Mouse (Mus musculus) limb, embryonic 14.5 days (tissue): ENCODE measurements around the gene Cnot10. TPM values are rescaled to one million over a fixed set of nuclear protein-coding genes. Genes with fewer than 3 reads are reported as not detected.

Experiments used
- ATAC-seq: fragments of 200-750 bp; cut with Nextera tagmentation; 2 replicates; pipeline ENCODE4 v1.8.0; 2017; ENCODE audit warnings: low read depth, moderate number of reproducible peaks, moderate TSS enrichment; ENCODE audit not compliant: low FRiP score
- DNase-seq: peaks from one replicate; pipeline ENCODE4 v3.0.0-alpha.2; 2015; ENCODE audit warnings: low spot score
- H3K27ac ChIP-seq: fragments of 300-500 bp; sonication (generic); replicated peaks from 2 replicates; pipeline ENCODE4 v1.5.1; 2014; ENCODE audit warnings: low read depth, mild to moderate bottlenecking, low read length, moderate library complexity, mixed read lengths
- H3K27me3 ChIP-seq: fragments of 300-500 bp; sonication (generic); 2 replicates; pipeline ENCODE4 v1.6.1; 2014; ENCODE audit warnings: low read length, mixed read lengths; ENCODE audit not compliant: control insufficient read depth, insufficient read depth
- H3K36me3 ChIP-seq: fragments of 300-500 bp; sonication (generic); 2 replicates; pipeline ENCODE4 v1.6.1; 2014; ENCODE audit warnings: mild to moderate bottlenecking, low read length, moderate library complexity, mixed read lengths; ENCODE audit not compliant: control insufficient read depth, insufficient read depth
- H3K4me1 ChIP-seq: fragments of 300-500 bp; sonication (generic); 2 replicates; pipeline ENCODE4 v1.6.1; 2014; ENCODE audit warnings: antibody characterized with exemption, low read length, mixed read lengths; ENCODE audit not compliant: control insufficient read depth, insufficient read depth
- H3K4me2 ChIP-seq: fragments of 300-500 bp; sonication (generic); replicated peaks from 2 replicates; pipeline ENCODE4 v1.6.1; 2014; ENCODE audit warnings: low read depth, mild to moderate bottlenecking, low read length, moderate library complexity; ENCODE audit not compliant: severe bottlenecking
- H3K4me3 ChIP-seq: fragments of 300-500 bp; sonication (generic); replicated peaks from 2 replicates; pipeline ENCODE4 v1.5.1; 2014; ENCODE audit warnings: low read length
- H3K9ac ChIP-seq: fragments of 300-500 bp; sonication (generic); 2 replicates; pipeline ENCODE4 v1.6.1; 2014; ENCODE audit warnings: mild to moderate bottlenecking, low read depth, low read length, moderate library complexity; ENCODE audit not compliant: severe bottlenecking
- H3K9me3 ChIP-seq: fragments of 300-500 bp; sonication (generic); 2 replicates; pipeline ENCODE4 v1.6.1; 2016; ENCODE audit warnings: low read length; ENCODE audit not compliant: control insufficient read depth
- POLR2A ChIP-seq: fragments of 200-500 bp; IDR thresholded peaks from 2 replicates; pipeline ENCODE4 v1.8.0; 2012; ENCODE audit warnings: inconsistent platforms, mild to moderate bottlenecking, moderate library complexity, borderline replicate concordance; ENCODE audit not compliant: insufficient read depth, insufficient read length; ENCODE audit errors: extremely low read depth
- WGBS: fragments of 180-500 bp; shearing (Covaris S2); extraction: QIAGEN DNeasy Blood & Tissue Kit; methylation state at CpG from one replicate; pipeline ENCODE4 v1.1.7; 2014; 5-methylcytosine and 5-hydroxymethylcytosine counted together
- polyA plus RNA-seq, 2 experiments: library from polyadenylated mRNA; depleted of rRNA in 1 of 2; stranded (reverse) in 1 of 2; unstranded in 1 of 2; fragments of >200 nt; fragmentation: Nextera tagmentation in 1 of 2; extraction: Ambion mirVana in 1 of 2; gene quantifications; 2 replicates each; pipeline versions ENCODE4 v1.2.1 to v1.2.3; 2012 to 2014

The Cnot10 gene
- polyA plus RNA-seq, 2 experiments: 66.8 to 104 TPM

DNA sequence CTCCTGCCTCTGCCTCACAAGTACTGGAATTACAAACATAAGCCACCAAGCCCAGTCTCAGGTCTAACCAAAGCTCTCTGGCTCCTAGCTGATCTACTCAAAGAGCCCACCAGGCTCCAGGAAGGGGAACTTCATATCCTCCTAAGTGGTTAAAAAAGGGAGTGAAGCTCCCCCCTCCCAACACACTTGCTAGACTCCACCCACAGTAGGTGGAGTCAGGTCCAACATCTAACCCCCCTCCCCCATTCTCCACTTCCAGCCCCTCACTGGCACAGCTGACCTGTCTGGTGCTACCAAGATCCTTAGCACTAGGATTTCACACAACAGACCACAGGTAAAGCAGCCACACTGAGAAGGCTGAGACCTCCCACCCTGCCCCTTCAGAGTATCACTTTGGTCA lies 86.2 kb downstream of the Cnot10 start:
- no peak overlapping the region for H3K4me2 ChIP-seq
- no peak overlapping the region for H3K4me3 ChIP-seq
- no peaks in the 10 kb centered on the region for H3K9me3 ChIP-seq
- no peak for TF ChIP-seq POLR2A
- no peak overlapping the region for H3K9ac ChIP-seq
- no peaks in the 10 kb centered on the region for H3K36me3 ChIP-seq
- DNase-seq (no peak), ATAC-seq (no peak)
- H3K27me3 ChIP-seq: no peaks in the 10 kb centered on the region
- H3K4me1 ChIP-seq: peaks cover 7% of the 10 kb centered on the region
- H3K27ac ChIP-seq: no peak overlapping the region

DNA sequence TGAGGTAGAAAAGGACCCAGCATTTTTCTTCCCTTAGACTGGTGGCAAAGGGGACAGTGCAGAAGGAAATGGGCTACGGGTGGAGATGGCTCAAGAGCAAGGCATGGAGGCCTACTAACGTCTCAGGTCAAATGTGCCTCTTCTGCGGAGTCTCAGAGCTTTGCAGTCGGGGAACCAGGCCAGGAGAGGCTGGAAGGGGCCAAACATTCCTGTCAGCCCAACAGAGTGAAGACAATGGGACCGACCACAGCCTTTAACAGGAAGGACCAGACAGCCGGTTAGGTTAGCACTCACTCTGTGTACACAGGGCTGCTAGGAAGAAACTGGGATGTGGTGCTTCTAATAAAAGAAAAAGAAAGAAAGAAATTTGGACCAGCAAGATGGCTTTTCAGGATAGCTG lies 90.0 kb downstream of the Cnot10 start:
- no peaks in the 10 kb centered on the region for H3K27me3 ChIP-seq
- H3K4me1 ChIP-seq: peaks cover 13% of the 10 kb centered on the region
- H3K4me3 ChIP-seq: no peak overlapping the region
- WGBS: 40% methylated on average over 6 of the region's 6 CpGs
- H3K4me2 ChIP-seq: no peak overlapping the region
- H3K9ac ChIP-seq: no peak overlapping the region
- ATAC-seq (no peak), DNase-seq (no peak)
- no peaks in the 10 kb centered on the region for H3K36me3 ChIP-seq
- no peak for TF ChIP-seq POLR2A
- no peak overlapping the region for H3K27ac ChIP-seq
- no peaks in the 10 kb centered on the region for H3K9me3 ChIP-seq

GRCm38 (mm10) chr9:114549117-114549516 lies 90.9 kb downstream of the Cnot10 start:
- ATAC-seq (no peak), DNase-seq (no peak)
- Histone ChIP-seq H3K9me3 (no peaks in the 10 kb centered on the region), H3K27me3 (no peaks in the 10 kb centered on the region), H3K4me3 (no peak overlapping the region), H3K36me3 (no peaks in the 10 kb centered on the region), H3K27ac (no peak overlapping the region), H3K9ac (no peak overlapping the region), H3K4me1 (peaks cover 15% of the 10 kb centered on the region), H3K4me2 (no peak overlapping the region)
- WGBS: 35% methylated on average over 5 of the region's 5 CpGs
- no peak for TF ChIP-seq POLR2A

DNA sequence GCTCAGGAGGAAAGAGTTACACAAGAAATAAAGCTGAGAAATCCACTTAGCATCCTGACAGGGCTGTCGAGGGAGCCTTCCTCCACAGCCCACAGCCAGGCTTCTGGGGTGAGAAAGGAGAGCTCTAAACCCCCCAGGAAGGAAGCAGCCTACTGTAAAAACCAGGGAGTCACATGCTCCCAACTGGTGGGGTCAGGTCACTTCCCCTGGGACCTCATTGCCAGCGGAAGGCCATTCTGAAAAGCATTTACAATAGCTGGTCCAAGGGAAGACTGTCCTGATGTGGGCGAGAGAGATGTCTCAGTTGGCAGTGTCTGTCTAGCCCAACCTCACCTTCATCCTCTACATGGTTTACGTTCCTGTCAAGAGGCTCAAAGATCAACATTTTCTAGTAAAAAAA lies 91.5 kb downstream of the Cnot10 start:
- Histone ChIP-seq H3K4me3 (no peak overlapping the region), H3K9ac (no peak overlapping the region), H3K4me2 (no peak overlapping the region), H3K36me3 (no peaks in the 10 kb centered on the region), H3K27ac (no peak overlapping the region), H3K9me3 (no peaks in the 10 kb centered on the region), H3K27me3 (no peaks in the 10 kb centered on the region), H3K4me1 (peaks cover 19% of the 10 kb centered on the region)
- TF ChIP-seq POLR2A: no peak
- ATAC-seq: no peak
- 44% methylated on average over 4 of the region's 4 CpGs for WGBS
- DNase-seq: no peak

GRCm38 (mm10) chr9:114547643-114548077 lies 92.3 kb downstream of the Cnot10 start:
- no peak for TF ChIP-seq POLR2A
- Histone ChIP-seq H3K27me3 (no peaks in the 10 kb centered on the region), H3K4me3 (no peak overlapping the region), H3K36me3 (no peaks in the 10 kb centered on the region), H3K4me2 (no peak overlapping the region), H3K4me1 (peaks cover 19% of the 10 kb centered on the region), H3K9me3 (no peaks in the 10 kb centered on the region), H3K9ac (no peak overlapping the region), H3K27ac (no peak overlapping the region)
- WGBS: 37% methylated on average over 6 of the region's 6 CpGs
- DNase-seq: no peak
- no peak for ATAC-seq

DNA sequence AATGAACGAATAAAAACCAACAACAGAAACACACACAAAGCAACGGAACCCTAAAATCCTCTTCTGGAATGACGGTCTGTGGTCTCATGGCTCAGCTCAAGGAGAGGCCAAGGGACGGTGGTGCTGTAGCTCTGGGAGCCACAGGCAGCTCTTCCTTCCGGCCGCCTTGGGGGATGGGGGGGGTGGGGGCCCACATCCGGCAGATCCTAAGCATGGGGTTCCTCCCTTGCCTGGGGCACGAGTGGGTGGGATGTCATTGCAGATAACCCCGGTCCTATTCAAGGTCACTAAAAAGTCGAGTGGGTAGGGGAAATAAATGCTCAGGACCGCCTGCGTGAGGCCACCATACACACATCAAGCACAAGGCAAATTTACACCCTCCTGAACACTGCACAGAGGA lies 93.2 kb downstream of the Cnot10 start:
- Histone ChIP-seq H3K4me2 (no peak overlapping the region), H3K4me1 (peaks cover 19% of the 10 kb centered on the region), H3K9ac (no peak overlapping the region), H3K36me3 (no peaks in the 10 kb centered on the region), H3K9me3 (no peaks in the 10 kb centered on the region), H3K27ac (no peak overlapping the region), H3K4me3 (no peak overlapping the region), H3K27me3 (no peaks in the 10 kb centered on the region)
- no peak for TF ChIP-seq POLR2A
- ATAC-seq (no peak), DNase-seq (no peak)
- WGBS: 55% methylated on average over 12 of the region's 12 CpGs
